ENCODE assay signal across 8 mouse cellular contexts in the genomic region with DNA sequence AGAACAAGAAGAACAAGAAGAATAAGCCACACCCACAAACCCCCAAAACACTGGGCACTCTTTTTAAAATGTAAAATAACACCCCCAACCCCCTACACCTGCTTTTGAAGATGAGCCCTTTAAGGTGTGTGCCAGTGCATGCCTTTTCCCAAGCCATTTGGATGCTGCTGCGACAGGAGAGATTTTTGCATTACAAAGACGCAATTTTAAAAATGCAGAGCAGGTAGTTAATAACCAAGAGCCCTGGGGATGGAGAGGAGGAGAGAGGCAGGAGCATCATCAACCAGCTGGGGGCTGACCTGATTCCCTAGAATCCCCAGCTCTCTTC. TPM values are rescaled to one million over a fixed set of nuclear protein-coding genes. Genes with fewer than 3 reads are reported as not detected.
A peak's percentile ranks its signal among the peaks of the same experiment; 100 is the strongest.
DNase-seq lines count a peak whose midpoint lies in the region; ATAC-seq and TF ChIP-seq lines count a peak whose summit lies in the region.

Astn1 (plus strand) TSS at position 310 of the 328 bp plus-strand sequence.

- no peak for DNase-seq in frontal cortex, adult 2 months (ENCODE audit: extremely low spot score in 1 of 2, low spot score in 1 of 2)
- DNase-seq in frontal cortex, postnatal 10 days (ENCODE audit: low spot score in 2 of 2): no peak
- no peak for DNase-seq in thymus, postnatal 25 days
- no peak for DNase-seq in kidney, postnatal 25 days
- DNase-seq in cerebellum, postnatal 36 days: no peak

- H3K9me3 ChIP-seq in E14TG2a.4 (ENCODE audit: low read length): no peaks in the 10 kb centered on the region
- H3K9me3 ChIP-seq in forebrain, embryonic 16.5 days (ENCODE audit: control insufficient read depth, low read length): no peaks in the 10 kb centered on the region
- H3K9me3 ChIP-seq in limb, embryonic 13.5 days: no peaks in the 10 kb centered on the region

- H3K4me2 ChIP-seq in forebrain, embryonic 16.5 days (ENCODE audit: low read length): peak within 1 kb of the TSS; percentile 83
- peak within 1 kb of the TSS; percentile 79 for H3K4me2 ChIP-seq in limb, embryonic 13.5 days (replicated peaks)

- peak within 1 kb of the TSS; percentile 74 for H3K4me3 ChIP-seq in E14TG2a.4 (replicated peaks; ENCODE audit: low read length)
- H3K4me3 ChIP-seq in forebrain, embryonic 16.5 days (replicated peaks; ENCODE audit: low read length): peak within 1 kb of the TSS; percentile 83
- peak within 1 kb of the TSS; percentile 57 for H3K4me3 ChIP-seq in limb, embryonic 13.5 days

- peak within 1 kb of the TSS; percentile 97 for H3K27ac ChIP-seq in forebrain, embryonic 16.5 days (ENCODE audit: low read length)
- no peak within 1 kb of the TSS for H3K27ac ChIP-seq in limb, embryonic 13.5 days

- WGBS in forebrain, embryonic 16.5 days: 3% methylated on average over 2 of the region's 2 CpGs
- 2% methylated on average over 2 of the region's 2 CpGs for WGBS in limb, embryonic 13.5 days

- peak within 1 kb of the TSS; percentile 95 for H3K9ac ChIP-seq in forebrain, embryonic 16.5 days (replicated peaks; ENCODE audit: low read depth, low read length)
- H3K9ac ChIP-seq in limb, embryonic 13.5 days: peak within 1 kb of the TSS; percentile 70

- peaks cover 4% of the 10 kb centered on the region for H3K4me1 ChIP-seq in E14TG2a.4 (replicated peaks; ENCODE audit: low read depth, low read length)
- peaks cover 36% of the 10 kb centered on the region for H3K4me1 ChIP-seq in forebrain, embryonic 16.5 days (replicated peaks; ENCODE audit: control insufficient read depth, insufficient read depth, low read length)
- H3K4me1 ChIP-seq in limb, embryonic 13.5 days: peaks cover 20% of the 10 kb centered on the region; the same call in 1 of the 2 replicates

- TF ChIP-seq CTCF in E14TG2a.4 (conservative IDR thresholded peaks at IDR 0.05; ENCODE audit: low read length): no peak

- H3K27me3 ChIP-seq in E14TG2a.4 (ENCODE audit: insufficient read depth, low read length): peaks cover 36% of the 10 kb centered on the region
- H3K27me3 ChIP-seq in forebrain, embryonic 16.5 days (replicated peaks; ENCODE audit: control insufficient read depth, insufficient read depth, low read length): no peaks in the 10 kb centered on the region
- peaks cover 49% of the 10 kb centered on the region for H3K27me3 ChIP-seq in limb, embryonic 13.5 days

- no peak for ATAC-seq in forebrain, embryonic 16.5 days
- ATAC-seq in limb, embryonic 13.5 days (ENCODE audit: low FRiP score, low read depth): no peak

- no peaks in the 10 kb centered on the region for H3K36me3 ChIP-seq in E14TG2a.4 (ENCODE audit: insufficient read depth, low read length)
- no peaks in the 10 kb centered on the region; the same call in 1 of the 2 replicates for H3K36me3 ChIP-seq in forebrain, embryonic 16.5 days (ENCODE audit: control insufficient read depth, insufficient read depth)
- no peaks in the 10 kb centered on the region for H3K36me3 ChIP-seq in limb, embryonic 13.5 days

RNA-seq across cellular contexts. Expression of gene Astn1, which starts in this region (rescaled TPM):
- polyA plus RNA-seq in frontal cortex, adult 2 months (2012; rRNA removed): 76.1 and 83.3 TPM in 2 replicates
- polyA plus RNA-seq in forebrain, embryonic 16.5 days (2015; fragmentation: Nextera tagmentation; extraction: Ambion mirVana): 37.9 and 42.3 TPM in 2 replicates
- 3.8 and 4.7 TPM in 2 replicates for polyA plus RNA-seq in limb, embryonic 13.5 days (2015; fragmentation: Nextera tagmentation; extraction: Ambion mirVana)
